Mouse (Mus musculus): ENCODE results near the gene C5ar2.

GRCm38 (mm10) chr7:16271139-16271538, 27.2 kb upstream of the C5ar2 start:
- TF ChIP-seq POLR2A (IDR thresholded peaks at IDR 0.05; ENCODE audit: low read depth, low read length) = no peak
- no peak for TF ChIP-seq CTCF (IDR thresholded peaks at IDR 0.05; ENCODE audit: borderline replicate concordance, insufficient read depth, low read length)

All from embryonic fibroblast, embryonic 13.5 days (primary cell).